In the genomic region with DNA sequence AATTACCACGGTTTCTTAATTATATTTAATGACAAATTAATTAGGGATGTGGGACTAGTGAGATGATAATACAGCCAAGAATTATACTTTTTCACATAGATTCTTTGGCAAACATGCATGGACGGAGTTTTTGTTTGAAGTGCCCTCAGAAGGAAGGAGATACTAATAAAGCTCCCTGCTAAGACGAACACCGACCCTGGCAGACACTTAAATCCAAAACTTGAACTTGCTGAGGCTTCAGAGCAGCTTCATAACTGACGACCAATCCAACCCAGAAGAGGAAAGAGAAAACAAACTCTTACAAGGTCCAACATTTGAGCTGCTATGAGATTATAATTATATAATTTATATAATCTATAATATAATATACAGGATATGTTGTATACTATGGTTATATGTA, we compare ENCODE assay signal across 23 mouse cellular contexts.
A peak's percentile ranks its signal among the peaks of the same experiment; 100 is the strongest.
DNase-seq lines count a peak whose midpoint lies in the region; ATAC-seq and TF ChIP-seq lines count a peak whose summit lies in the region.
"Had no signal": no experiment of that assay in that cellular context is flagged by ENCODE, and none has a peak within 500 bp of the region (broad histone marks: within the 10 kb centered on the region; RNA-seq: fewer than 3 reads in every experiment).

No protein-coding gene starts in this region.

- H3K27me3 ChIP-seq in intestine, postnatal 0 days (replicated peaks; ENCODE audit: control insufficient read depth, insufficient read depth, low read length), result no peaks in the 10 kb centered on the region
- H3K27me3 ChIP-seq: embryonic facial prominence, embryonic 13.5 days; embryonic facial prominence, embryonic 15.5 days; forebrain, embryonic 12.5 days had no signal

- no peak overlapping the region for H3K9ac ChIP-seq in intestine, postnatal 0 days (ENCODE audit: low read depth, low read length)
- H3K9ac ChIP-seq: embryonic facial prominence, embryonic 13.5 days; embryonic facial prominence, embryonic 15.5 days; forebrain, embryonic 12.5 days had no signal

- ATAC-seq in intestine, postnatal 0 days, result no peak
- ATAC-seq: forebrain, embryonic 14.5 days; forebrain, embryonic 16.5 days had no signal

- peak; percentile 5 for DNase-seq in heart, adult 11 months
- no peak for DNase-seq in heart, postnatal 36 days
- peak; percentile 3 for DNase-seq in brain, embryonic 14.5 days (ENCODE audit: low read depth)
- DNase-seq in mesoderm, embryonic 11.5 days (ENCODE audit: low read depth, low spot score), result peak; percentile 18
- DNase-seq in layer of hippocampus, adult 9-10 months (ENCODE audit: low spot score), result no peak
- DNase-seq: adrenal gland, adult 8-10 months; adrenal gland, postnatal 14 days; adrenal gland, postnatal 36 days; cerebellum, adult 11 months; cerebellum, adult 18-20 months; cerebellum, adult 8-10 months; cerebellum, adult 9-11 months; cerebellum, postnatal 14 days; cerebellum, postnatal 36 days; embryo, embryonic 11 days had no signal

- no peaks in the 10 kb centered on the region for H3K4me1 ChIP-seq in intestine, postnatal 0 days (replicated peaks; ENCODE audit: control insufficient read depth, insufficient read depth, low read length)
- H3K4me1 ChIP-seq: embryonic facial prominence, embryonic 13.5 days; embryonic facial prominence, embryonic 15.5 days; forebrain, embryonic 10.5 days; forebrain, embryonic 12.5 days had no signal

- no peak overlapping the region for H3K4me2 ChIP-seq in intestine, postnatal 0 days (replicated peaks; ENCODE audit: low read depth)
- H3K4me2 ChIP-seq: embryonic facial prominence, embryonic 13.5 days; embryonic facial prominence, embryonic 15.5 days; forebrain, embryonic 12.5 days had no signal

- H3K4me3 ChIP-seq in intestine, postnatal 0 days (ENCODE audit: low read depth, low read length), result no peak overlapping the region
- H3K4me3 ChIP-seq: embryonic facial prominence, embryonic 13.5 days; embryonic facial prominence, embryonic 15.5 days; erythroblast, embryonic 14.5 days; forebrain, embryonic 10.5 days; forebrain, embryonic 12.5 days had no signal

- H3K9me3 ChIP-seq in intestine, postnatal 0 days (ENCODE audit: control insufficient read depth), result no peaks in the 10 kb centered on the region
- H3K9me3 ChIP-seq: embryonic facial prominence, embryonic 13.5 days; embryonic facial prominence, embryonic 15.5 days; forebrain, embryonic 10.5 days; forebrain, embryonic 12.5 days had no signal

- H3K27ac ChIP-seq in intestine, postnatal 0 days (ENCODE audit: low read depth, low read length), result no peak overlapping the region
- H3K27ac ChIP-seq: embryonic facial prominence, embryonic 13.5 days; embryonic facial prominence, embryonic 15.5 days; forebrain, embryonic 10.5 days; forebrain, embryonic 12.5 days had no signal

- no peaks in the 10 kb centered on the region for H3K36me3 ChIP-seq in intestine, postnatal 0 days (ENCODE audit: control insufficient read depth, insufficient read depth)
- H3K36me3 ChIP-seq: embryonic facial prominence, embryonic 13.5 days; embryonic facial prominence, embryonic 15.5 days; forebrain, embryonic 10.5 days; forebrain, embryonic 12.5 days had no signal

- TF ChIP-seq CTCF in brain, embryonic 14.5 days (IDR thresholded peaks at IDR 0.05; ENCODE audit: borderline replicate concordance, extremely low read depth, insufficient read depth, insufficient read length), result no peak
- no peak for TF ChIP-seq CTCF in intestine, postnatal 0 days (IDR thresholded peaks at IDR 0.05; ENCODE audit: low read depth)

- intact Hi-C loops in heart, postnatal 36 days (cut with DNase I), result loop anchor here (5.0 kb wide), 1 partner anchor 128 kb away; no protein-coding TSS in a partner anchor

- 65% methylated on average over 5 of the region's 5 CpGs for WGBS in intestine, postnatal 0 days

- TF ChIP-seq POLR2A in brain, embryonic 14.5 days (IDR thresholded peaks at IDR 0.05; ENCODE audit: borderline replicate concordance, extremely low read depth, insufficient read depth, insufficient read length, poor library complexity, severe bottlenecking), result no peak

Comparison
In these comparisons a context has a peak if more than half of its experiments do, and no peak if none do; other contexts are left out.
1. DNase-seq: peak in heart, adult 11 months (single experiment), brain, embryonic 14.5 days (single experiment) and mesoderm, embryonic 11.5 days (single experiment); none in heart, postnatal 36 days (0 of 2) and layer of hippocampus, adult 9-10 months (single experiment).